Mouse (Mus musculus): Measurements from ENCODE around the gene Gm8127. TPM values are rescaled to one million over a fixed set of nuclear protein-coding genes. Genes with fewer than 3 reads are reported as not detected.
"Not testable (repeated sequence)": the region's sequence is repeated elsewhere in the genome, so short reads cannot be mapped to it uniquely, and the experiment has no call there.

Gene Gm8127
- polyA plus RNA-seq, 1 experiment from 2014 or later, result not detected

GRCm38 (mm10) chr14:43258349-43258748 lies 35.3 kb downstream of the Gm8127 start, which contains the start of gene Gm8126:
TSS of gene Gm8126 (plus strand) at chr14:43258649.
- H3K36me3 ChIP-seq (replicated peaks); H3K27me3 ChIP-seq (ENCODE audit: poor library complexity, severe bottlenecking); H3K4me1 ChIP-seq; H3K27ac ChIP-seq; H3K9me3 ChIP-seq; DNase-seq (ENCODE audit: extremely low spot score, low spot score); H3K4me3 ChIP-seq: not testable (repeated sequence)
- 88% methylated on average over 3 of the region's 4 CpGs for WGBS

- not testable (repeated sequence) for DNase-seq (ENCODE audit: extremely low spot score, low spot score); H3K27ac ChIP-seq
Observed at GRCm38 (mm10) chr14:43256511-43256910, 37.1 kb downstream of the Gm8127 start.

GRCm38 (mm10) chr14:43250549-43251253 lies 42.9 kb downstream of the Gm8127 start:
- not testable (repeated sequence) for H3K4me1 ChIP-seq; H3K27me3 ChIP-seq (ENCODE audit: poor library complexity, severe bottlenecking); H3K36me3 ChIP-seq (replicated peaks); H3K27ac ChIP-seq; H3K9me3 ChIP-seq; H3K4me3 ChIP-seq
- DNase-seq (ENCODE audit: extremely low spot score, low spot score), result peak; percentile 5
- WGBS, result 32% methylated on average over 5 of the region's 6 CpGs

More at GRCm38 (mm10) chr14:43256511-43256910, 37.1 kb downstream of the Gm8127 start:
- H3K9me3 ChIP-seq; H3K27me3 ChIP-seq (ENCODE audit: poor library complexity, severe bottlenecking); H3K36me3 ChIP-seq (replicated peaks); H3K4me1 ChIP-seq; H3K4me3 ChIP-seq: not testable (repeated sequence)
- 95% methylated on average over 1 of the region's 1 CpGs for WGBS

- not testable (repeated sequence) for H3K27ac ChIP-seq; DNase-seq (ENCODE audit: extremely low spot score, low spot score); H3K4me3 ChIP-seq; H3K36me3 ChIP-seq (replicated peaks); H3K4me1 ChIP-seq; H3K27me3 ChIP-seq (ENCODE audit: poor library complexity, severe bottlenecking); H3K9me3 ChIP-seq
- WGBS, result 10% methylated on average over 10 of the region's 12 CpGs
Observed at GRCm38 (mm10) chr14:43249611-43250170, 43.9 kb downstream of the Gm8127 start.

Other genes with a start within 250 kb of the Gm8127 start
- not detected in 2 replicates for gene Gm8094, start 217.2 kb downstream of the Gm8127 start, polyA plus RNA-seq (2016; fragmentation: Nextera tagmentation; extraction: Ambion mirVana)
- gene Gm8104, start 193.2 kb downstream of the Gm8127 start, polyA plus RNA-seq (2016; fragmentation: Nextera tagmentation; extraction: Ambion mirVana), result not detected in 2 replicates
- not detected in 2 replicates for gene Gm7233, start 114.0 kb downstream of the Gm8127 start, polyA plus RNA-seq (2016; fragmentation: Nextera tagmentation; extraction: Ambion mirVana)
- not detected in 2 replicates for gene Gm8122, start 58.5 kb downstream of the Gm8127 start, polyA plus RNA-seq (2016; fragmentation: Nextera tagmentation; extraction: Ambion mirVana)
- not detected in 2 replicates for gene Gm8126, start 35.2 kb downstream of the Gm8127 start, polyA plus RNA-seq (2016; fragmentation: Nextera tagmentation; extraction: Ambion mirVana)
- gene Gm9732, start 18.8 kb downstream of the Gm8127 start, polyA plus RNA-seq (2016; fragmentation: Nextera tagmentation; extraction: Ambion mirVana), result not detected in 2 replicates
- not detected in 2 replicates for gene 1700001F09Rik, start 54.0 kb upstream of the Gm8127 start, polyA plus RNA-seq (2016; fragmentation: Nextera tagmentation; extraction: Ambion mirVana)
- gene Gm8138, start 122.5 kb upstream of the Gm8127 start, polyA plus RNA-seq (2016; fragmentation: Nextera tagmentation; extraction: Ambion mirVana), result not detected in 2 replicates
- gene Gm5799, start 249.7 kb upstream of the Gm8127 start, polyA plus RNA-seq (2016; fragmentation: Nextera tagmentation; extraction: Ambion mirVana), result not detected in 2 replicates